Mouse (Mus musculus) hematopoietic multipotent progenitor cell, adult 10-12 weeks (in vitro differentiated cells): ENCODE measurements around the gene 2310061I04Rik. TPM values are rescaled to one million over a fixed set of nuclear protein-coding genes. Genes with fewer than 3 reads are reported as not detected.

Experiments used
- polyA plus RNA-seq: library from polyadenylated mRNA; stranded (reverse); fragments of >175 nt; gene quantifications from 2 replicates; pipeline ENCODE4 v1.2.3, GENCODE M21; 2012; ENCODE audit warnings: low replicate concordance

2310061I04Rik gene
- polyA plus RNA-seq: 119 and 299 TPM in 2 replicates

GRCm38 (mm10) chr17:35896781-35897643 is at the start of gene 2310061I04Rik:
TSS of gene 2310061I04Rik (minus strand) at chr17:35897431.

GRCm38 (mm10) chr17:35916297-35917142 is 19.3 kb upstream of the 2310061I04Rik start, which contains the start of the genes Mrps18b and Ppp1r10:
TSS of gene Mrps18b (minus strand) at chr17:35916389.
TSS of gene Ppp1r10 (plus strand) at chr17:35916434.

GRCm38 (mm10) chr17:35909919-35910369 is 12.7 kb upstream of the 2310061I04Rik start, which contains the start of gene Atat1:
TSS of gene Atat1 (minus strand) at chr17:35910075.

GRCm38 (mm10) chr17:35879245-35880057 is 17.8 kb downstream of the 2310061I04Rik start, which contains the start of gene Dhx16:
TSS of gene Dhx16 (plus strand) at chr17:35879819.

GRCm38 (mm10) chr17:35865481-35866280 is 31.6 kb downstream of the 2310061I04Rik start, which contains the start of gene Ppp1r18:
TSS of gene Ppp1r18 (plus strand) at chr17:35865593.

GRCm38 (mm10) chr17:35861198-35861857 is 35.9 kb downstream of the 2310061I04Rik start, which contains the start of gene Nrm:
TSS of gene Nrm (plus strand) at chr17:35861318.

Other genes starting within 250 kb of the 2310061I04Rik start
- 46.5 and 99.2 TPM in 2 replicates for gene Vars2, start 229.8 kb downstream of the 2310061I04Rik start, polyA plus RNA-seq
- gene Gtf2h4, start 223.7 kb downstream of the 2310061I04Rik start, polyA plus RNA-seq: 8.3 and 11.4 TPM in 2 replicates
- gene Ddr1, start 192.8 kb downstream of the 2310061I04Rik start, polyA plus RNA-seq: 16.9 and 62.8 TPM in 2 replicates
- gene Ier3, start 75.7 kb downstream of the 2310061I04Rik start, polyA plus RNA-seq: 8.4 and 14.3 TPM in 2 replicates
- gene Flot1, start 74.2 kb downstream of the 2310061I04Rik start, polyA plus RNA-seq: 36.3 and 38.3 TPM in 2 replicates
- gene Tubb5, start 59.1 kb downstream of the 2310061I04Rik start, polyA plus RNA-seq: 31.4 and 191 TPM in 2 replicates
- 12.5 and 21.7 TPM in 2 replicates for gene Mdc1, start 55.9 kb downstream of the 2310061I04Rik start, polyA plus RNA-seq
- 23.3 and 52.1 TPM in 2 replicates for gene Nrm, start 36.1 kb downstream of the 2310061I04Rik start, polyA plus RNA-seq
- gene Ppp1r18, start 31.8 kb downstream of the 2310061I04Rik start, polyA plus RNA-seq: 342 and 589 TPM in 2 replicates
- gene Dhx16, start 17.6 kb downstream of the 2310061I04Rik start, polyA plus RNA-seq: 46.8 and 73.3 TPM in 2 replicates
- gene Atat1, start 12.6 kb upstream of the 2310061I04Rik start, polyA plus RNA-seq: 39.1 and 85.8 TPM in 2 replicates
- 4.0 and 5.1 TPM in 2 replicates for gene Mrps18b, start 19.0 kb upstream of the 2310061I04Rik start, polyA plus RNA-seq
- gene Ppp1r10, start 19.0 kb upstream of the 2310061I04Rik start, polyA plus RNA-seq: 36.3 and 53.1 TPM in 2 replicates
- 54.6 and 83.7 TPM in 2 replicates for gene Abcf1, start 72.3 kb upstream of the 2310061I04Rik start, polyA plus RNA-seq
- gene Gnl1, start 82.4 kb upstream of the 2310061I04Rik start, polyA plus RNA-seq: 75.2 and 143 TPM in 2 replicates
- gene Prr3, start 82.8 kb upstream of the 2310061I04Rik start, polyA plus RNA-seq: 21.6 and 33.3 TPM in 2 replicates
- 12.6 and 22.5 TPM in 2 replicates for gene H2-T24, start 123.1 kb upstream of the 2310061I04Rik start, polyA plus RNA-seq
- gene H2-T23, start 135.4 kb upstream of the 2310061I04Rik start, polyA plus RNA-seq: 321 and 328 TPM in 2 replicates
- 38.3 and 49.1 TPM in 2 replicates for gene H2-T22, start 145.3 kb upstream of the 2310061I04Rik start, polyA plus RNA-seq
- gene Gm6034, start 145.5 kb upstream of the 2310061I04Rik start, polyA plus RNA-seq: 0.27 and 0.30 TPM in 2 replicates
- gene Gm11127, start 160.9 kb upstream of the 2310061I04Rik start, polyA plus RNA-seq: 151 and 155 TPM in 2 replicates
- 0.27 and 0.35 TPM in 2 replicates for gene Gm19684, start 224.2 kb upstream of the 2310061I04Rik start, polyA plus RNA-seq
- gene Gm7030, start 232.0 kb upstream of the 2310061I04Rik start, polyA plus RNA-seq: 0.76 and 2.1 TPM in 2 replicates